Mouse (Mus musculus) spleen, adult 2 months (tissue): ENCODE measurements at regions not wholly inside any gene's neighbourhood (a gene's known extent, or its start where the extent isn't known, plus 50 kb on each side); places are given as distances from the start of the nearest gene placed in this dataset.

Experiments used
- CTCF ChIP-seq: fragments of 200-500 bp; IDR thresholded peaks from 2 replicates; pipeline ENCODE4 v1.5.1; 2011; ENCODE audit warnings: mild to moderate bottlenecking, inconsistent platforms; ENCODE audit not compliant: insufficient read depth, insufficient read length, insufficient replicate concordance; ENCODE audit errors: extremely low read depth
- POLR2A ChIP-seq: fragments of 200-500 bp; IDR thresholded peaks from 2 replicates; pipeline ENCODE4 v1.6.1; 2011; ENCODE audit warnings: low read depth, low read length, inconsistent platforms

DNA sequence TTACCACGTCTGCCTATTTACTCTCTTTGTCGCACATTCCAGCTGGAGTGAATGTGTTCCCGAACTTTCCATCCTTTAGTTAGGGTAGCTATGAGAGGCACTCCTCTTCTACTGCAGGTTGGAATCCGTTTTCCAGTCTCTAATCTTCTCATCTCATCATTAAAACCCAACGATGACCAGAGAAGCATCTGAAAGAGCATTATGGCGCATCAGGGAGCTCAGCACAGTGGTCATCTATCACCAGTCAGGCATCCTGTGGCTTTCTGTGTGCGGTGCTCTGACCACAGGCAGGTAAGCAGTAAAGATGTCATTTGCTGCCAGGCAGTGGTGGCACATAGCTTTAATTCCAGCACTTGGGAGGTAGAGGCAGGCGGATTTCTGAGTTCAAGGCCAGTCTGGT is 63.0 kb upstream of the Ccdc39 start:
- TF ChIP-seq CTCF, result no peak
- no peak for TF ChIP-seq POLR2A
